Mouse (Mus musculus): Measurements from ENCODE around the gene Cavin1.

DNA sequence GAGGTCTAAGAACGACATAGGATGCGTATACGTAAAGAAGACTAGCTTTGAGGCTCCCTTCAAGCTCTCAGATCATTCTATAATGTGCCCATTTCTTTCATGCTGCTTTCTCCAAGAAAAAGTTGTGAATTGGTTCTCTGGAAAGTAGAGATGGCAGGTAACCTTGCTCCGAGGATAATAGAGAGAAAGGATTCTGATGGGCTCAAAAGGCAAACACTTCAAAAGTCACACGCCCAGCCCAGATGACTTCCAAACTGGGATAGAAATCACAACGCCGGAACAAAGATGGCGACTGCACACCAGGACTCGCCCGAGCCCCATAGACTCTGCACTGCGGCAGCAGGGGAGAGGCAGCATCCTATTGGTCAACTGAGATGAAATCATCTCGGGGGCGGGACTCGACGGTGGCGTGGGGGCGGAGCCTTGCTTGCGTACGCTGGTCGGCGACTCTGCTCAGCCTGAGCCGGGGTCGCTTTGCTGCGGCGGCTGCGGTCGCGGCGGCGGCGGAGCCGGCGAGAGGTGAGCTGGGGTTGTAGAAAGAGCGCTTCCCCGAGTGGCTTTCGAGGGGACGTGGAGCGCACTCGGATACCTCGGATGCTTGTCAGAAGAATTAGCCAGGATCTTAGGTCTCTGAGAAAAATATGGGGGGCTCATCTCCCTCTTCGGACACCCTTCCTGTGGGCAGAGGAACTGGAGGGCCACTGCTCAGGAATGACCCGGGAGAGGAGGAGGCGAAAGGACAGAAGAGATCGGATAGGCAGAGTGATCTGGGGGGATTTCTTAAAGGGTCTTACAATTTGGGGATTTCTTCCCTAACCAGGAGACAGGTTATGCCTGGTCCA lies 38.6 kb upstream of the Cavin1 start, which contains the start of gene Atp6v0a1:
- TF ChIP-seq POLR2A (IDR thresholded peaks at IDR 0.05; ENCODE audit: insufficient read depth, low read depth, low read length) (peak; percentile 99), CTCF (IDR thresholded peaks at IDR 0.05; ENCODE audit: insufficient read depth, low read depth, low read length) (no peak)

All from olfactory bulb, adult 2 months (tissue).